Mouse (Mus musculus): ENCODE data around the gene Slc25a10. TPM values are rescaled to one million over a fixed set of nuclear protein-coding genes. Genes with fewer than 3 reads are reported as not detected.

The Slc25a10 gene
- total and polyA plus RNA-seq, 2 experiments: 121 to 445 TPM

DNA sequence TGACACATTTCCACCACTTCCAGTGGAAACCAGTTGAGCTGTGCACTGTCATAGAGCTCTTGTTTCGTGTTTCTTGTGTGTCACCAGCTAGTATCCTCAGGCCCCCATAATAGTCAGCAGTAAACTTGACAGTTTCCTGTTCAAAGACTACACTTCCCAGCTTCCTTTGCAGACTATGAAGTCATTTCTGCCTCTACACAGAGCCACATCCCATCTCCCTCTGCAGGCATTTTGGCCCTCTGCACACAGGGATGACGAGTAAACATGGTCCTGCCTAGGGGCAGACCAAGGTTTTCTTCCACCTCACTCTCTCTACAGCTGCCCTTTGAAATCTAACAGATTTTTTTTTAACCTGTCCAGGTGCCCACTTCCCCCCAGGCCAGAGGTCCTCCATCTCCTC lies 55.8 kb downstream of the Slc25a10 start:
- no peaks in the 10 kb centered on the region for H3K36me3 ChIP-seq (ENCODE audit: control insufficient read depth, insufficient read depth, low read length)
- H3K79me2 ChIP-seq (ENCODE audit: control insufficient read depth, insufficient read depth, low read length): no peaks in the 10 kb centered on the region; the same call in 1 of the 2 replicates
- H3K27ac ChIP-seq (replicated peaks; ENCODE audit: insufficient read depth, low read depth, low read length): no peak overlapping the region
- 38% methylated on average over 2 of the region's 2 CpGs for WGBS
- no peak overlapping the region for H3K4me3 ChIP-seq (ENCODE audit: insufficient read depth, low read depth, low read length)
- no peak overlapping the region for H3K9ac ChIP-seq (ENCODE audit: low read depth, low read length)
- no peak for DNase-seq (ENCODE audit: extremely low read depth, low read depth, low spot score)
- H3K27me3 ChIP-seq (ENCODE audit: control insufficient read depth, insufficient read depth, low read length): no peaks in the 10 kb centered on the region
- TF ChIP-seq CTCF (IDR thresholded peaks at IDR 0.05; ENCODE audit: low read depth, low read length): no peak; the same call in 1 of the 2 replicates
- TF ChIP-seq POLR2A (IDR thresholded peaks at IDR 0.05; ENCODE audit: extremely low read depth, insufficient read depth, low read length): no peak
- peaks cover 14% of the 10 kb centered on the region for H3K4me1 ChIP-seq (ENCODE audit: control insufficient read depth, insufficient read depth, low read length)

DNA sequence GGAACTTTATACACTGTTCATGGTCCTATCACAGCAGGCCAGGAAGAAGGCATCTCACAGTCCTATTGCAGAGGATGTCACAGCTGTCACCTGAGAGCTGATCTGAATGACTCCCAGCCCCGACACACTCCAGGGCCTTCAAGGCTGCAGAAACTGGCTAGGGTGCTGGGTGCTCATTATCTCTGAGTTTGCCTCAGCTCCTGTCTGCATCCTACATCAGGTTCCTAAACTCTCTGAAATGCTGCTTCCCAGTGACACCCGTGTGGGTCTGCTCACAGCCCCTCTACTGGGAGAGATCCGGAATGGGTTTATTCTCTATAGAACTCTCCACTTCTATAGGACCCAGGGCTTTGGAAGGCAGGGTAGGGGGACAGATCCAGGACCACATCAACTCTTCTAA lies 56.6 kb downstream of the Slc25a10 start:
- no peak overlapping the region for H3K4me3 ChIP-seq (ENCODE audit: insufficient read depth, low read depth, low read length)
- no peak overlapping the region; the same call in 1 of the 2 replicates for H3K9ac ChIP-seq (ENCODE audit: low read depth, low read length)
- H3K79me2 ChIP-seq (ENCODE audit: control insufficient read depth, insufficient read depth, low read length): no peaks in the 10 kb centered on the region; the same call in 1 of the 2 replicates
- peaks cover 14% of the 10 kb centered on the region for H3K4me1 ChIP-seq (ENCODE audit: control insufficient read depth, insufficient read depth, low read length)
- DNase-seq (ENCODE audit: extremely low read depth, low read depth, low spot score): no peak
- H3K27ac ChIP-seq (replicated peaks; ENCODE audit: insufficient read depth, low read depth, low read length): no peak overlapping the region; the same call in 1 of the 2 replicates
- no peaks in the 10 kb centered on the region for H3K27me3 ChIP-seq (ENCODE audit: control insufficient read depth, insufficient read depth, low read length)
- TF ChIP-seq POLR2A (IDR thresholded peaks at IDR 0.05; ENCODE audit: extremely low read depth, insufficient read depth, low read length): no peak
- no peak for TF ChIP-seq CTCF (IDR thresholded peaks at IDR 0.05; ENCODE audit: low read depth, low read length)
- WGBS: 66% methylated on average over 3 of the region's 3 CpGs
- H3K36me3 ChIP-seq (ENCODE audit: control insufficient read depth, insufficient read depth, low read length): no peaks in the 10 kb centered on the region

DNA sequence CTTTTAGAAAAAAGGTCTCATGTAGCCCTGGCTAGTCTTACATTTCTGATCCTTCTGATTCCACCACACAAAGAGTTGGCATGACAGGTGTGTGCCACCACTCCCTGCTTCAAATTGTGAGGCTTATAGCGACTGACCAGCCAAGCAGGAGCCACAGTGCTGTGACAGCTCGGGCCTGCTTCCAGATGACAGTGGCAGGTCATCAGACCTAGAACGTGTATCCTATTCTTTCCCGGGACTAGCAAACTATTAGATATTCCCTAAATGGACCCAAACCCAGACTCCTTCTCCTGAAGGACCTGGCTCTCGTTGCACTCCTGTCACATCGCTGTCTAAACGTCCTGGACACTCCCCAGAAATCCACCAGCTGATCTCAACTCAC lies 57.1 kb downstream of the Slc25a10 start:
- H3K36me3 ChIP-seq (ENCODE audit: control insufficient read depth, insufficient read depth, low read length): no peaks in the 10 kb centered on the region
- no peaks in the 10 kb centered on the region; the same call in 1 of the 2 replicates for H3K79me2 ChIP-seq (ENCODE audit: control insufficient read depth, insufficient read depth, low read length)
- H3K27me3 ChIP-seq (ENCODE audit: control insufficient read depth, insufficient read depth, low read length): no peaks in the 10 kb centered on the region
- peak overlapping the region; percentile 97 for H3K4me3 ChIP-seq (ENCODE audit: insufficient read depth, low read depth, low read length)
- TF ChIP-seq POLR2A (IDR thresholded peaks at IDR 0.05; ENCODE audit: extremely low read depth, insufficient read depth, low read length): no peak
- TF ChIP-seq CTCF (IDR thresholded peaks at IDR 0.05; ENCODE audit: low read depth, low read length): no peak
- H3K4me1 ChIP-seq (ENCODE audit: control insufficient read depth, insufficient read depth, low read length): peaks cover 14% of the 10 kb centered on the region
- peak overlapping the region; percentile 98 for H3K27ac ChIP-seq (replicated peaks; ENCODE audit: insufficient read depth, low read depth, low read length)
- under 1% methylated on average over 7 of the region's 7 CpGs for WGBS
- no peak for DNase-seq (ENCODE audit: extremely low read depth, low read depth, low spot score)
- peak overlapping the region; percentile 99 for H3K9ac ChIP-seq (ENCODE audit: low read depth, low read length)

Other genes with a start within 250 kb of the Slc25a10 start
- 68.0 and 123 TPM in 2 replicates for gene Actg1, start 143.3 kb upstream of the Slc25a10 start, total RNA-seq (2014; rRNA removed)
- 158 and 177 TPM in 2 replicates for gene Actg1, start 143.3 kb upstream of the Slc25a10 start, polyA plus RNA-seq (2012; rRNA removed)
- not detected in 2 replicates for gene Fscn2, start 130.3 kb upstream of the Slc25a10 start, total RNA-seq (2014; rRNA removed)
- gene Fscn2, start 130.3 kb upstream of the Slc25a10 start, polyA plus RNA-seq (2012; rRNA removed): not detected in 2 replicates
- 3.2 and 5.4 TPM in 2 replicates for gene Faap100, start 113.1 kb upstream of the Slc25a10 start, total RNA-seq (2014; rRNA removed)
- gene Faap100, start 113.1 kb upstream of the Slc25a10 start, polyA plus RNA-seq (2012; rRNA removed): 10.8 and 14.9 TPM in 2 replicates
- 24.6 and 37.9 TPM in 2 replicates for gene Nploc4, start 54.1 kb upstream of the Slc25a10 start, total RNA-seq (2014; rRNA removed)
- gene Nploc4, start 54.1 kb upstream of the Slc25a10 start, polyA plus RNA-seq (2012; rRNA removed): 51.5 and 58.9 TPM in 2 replicates
- not detected in 2 replicates for gene Tspan10, start 49.2 kb upstream of the Slc25a10 start, total RNA-seq (2014; rRNA removed)
- 0.05 TPM in 2 replicates for gene Tspan10, start 49.2 kb upstream of the Slc25a10 start, polyA plus RNA-seq (2012; rRNA removed)
- 0.46 and 0.81 TPM in 2 replicates for gene Pde6g, start 38.3 kb upstream of the Slc25a10 start, total RNA-seq (2014; rRNA removed)
- 0.98 and 1.8 TPM in 2 replicates for gene Pde6g, start 38.3 kb upstream of the Slc25a10 start, polyA plus RNA-seq (2012; rRNA removed)
- gene Oxld1, start 33.8 kb upstream of the Slc25a10 start, total RNA-seq (2014; rRNA removed): 20.7 and 28.9 TPM in 2 replicates
- gene Oxld1, start 33.8 kb upstream of the Slc25a10 start, polyA plus RNA-seq (2012; rRNA removed): 29.2 and 32.6 TPM in 2 replicates
- gene Ccdc137, start 33.7 kb upstream of the Slc25a10 start, total RNA-seq (2014; rRNA removed): 4.6 and 5.7 TPM in 2 replicates
- gene Ccdc137, start 33.7 kb upstream of the Slc25a10 start, polyA plus RNA-seq (2012; rRNA removed): 5.8 and 8.7 TPM in 2 replicates
- gene Arl16, start 24.2 kb upstream of the Slc25a10 start, total RNA-seq (2014; rRNA removed): 9.5 and 9.6 TPM in 2 replicates
- 12.2 and 14.8 TPM in 2 replicates for gene Arl16, start 24.2 kb upstream of the Slc25a10 start, polyA plus RNA-seq (2012; rRNA removed)
- gene Mrpl12, start 7.2 kb upstream of the Slc25a10 start, total RNA-seq (2014; rRNA removed): 43.6 and 46.6 TPM in 2 replicates
- gene Mrpl12, start 7.2 kb upstream of the Slc25a10 start, polyA plus RNA-seq (2012; rRNA removed): 221 and 232 TPM in 2 replicates
- gene Gcgr, start 38.9 kb downstream of the Slc25a10 start, total RNA-seq (2014; rRNA removed): 135 and 143 TPM in 2 replicates
- 542 and 561 TPM in 2 replicates for gene Gcgr, start 38.9 kb downstream of the Slc25a10 start, polyA plus RNA-seq (2012; rRNA removed)
- 11.7 and 13.6 TPM in 2 replicates for gene Mcrip1, start 57.9 kb downstream of the Slc25a10 start, total RNA-seq (2014; rRNA removed)
- gene Mcrip1, start 57.9 kb downstream of the Slc25a10 start, polyA plus RNA-seq (2012; rRNA removed): 36.8 and 44.4 TPM in 2 replicates
- gene Ppp1r27, start 59.3 kb downstream of the Slc25a10 start, total RNA-seq (2014; rRNA removed): 0.28 TPM in 1 of 2 replicates, not detected in the other
- not detected in 2 replicates for gene Ppp1r27, start 59.3 kb downstream of the Slc25a10 start, polyA plus RNA-seq (2012; rRNA removed)
- gene P4hb, start 81.4 kb downstream of the Slc25a10 start, total RNA-seq (2014; rRNA removed): 933 and 951 TPM in 2 replicates
- 683 and 737 TPM in 2 replicates for gene P4hb, start 81.4 kb downstream of the Slc25a10 start, polyA plus RNA-seq (2012; rRNA removed)
- gene Arhgdia, start 89.8 kb downstream of the Slc25a10 start, total RNA-seq (2014; rRNA removed): 14.9 and 22.3 TPM in 2 replicates
- 142 and 188 TPM in 2 replicates for gene Arhgdia, start 89.8 kb downstream of the Slc25a10 start, polyA plus RNA-seq (2012; rRNA removed)
- gene Alyref, start 106.5 kb downstream of the Slc25a10 start, total RNA-seq (2014; rRNA removed): 33.8 and 34.5 TPM in 2 replicates
- gene Alyref, start 106.5 kb downstream of the Slc25a10 start, polyA plus RNA-seq (2012; rRNA removed): 12.6 and 12.9 TPM in 2 replicates
- 8.9 and 12.8 TPM in 2 replicates for gene Anapc11, start 106.6 kb downstream of the Slc25a10 start, total RNA-seq (2014; rRNA removed)
- 57.0 and 59.4 TPM in 2 replicates for gene Anapc11, start 106.6 kb downstream of the Slc25a10 start, polyA plus RNA-seq (2012; rRNA removed)
- not detected in 2 replicates for gene Npb, start 116.6 kb downstream of the Slc25a10 start, total RNA-seq (2014; rRNA removed)
- gene Npb, start 116.6 kb downstream of the Slc25a10 start, polyA plus RNA-seq (2012; rRNA removed): 2.0 and 2.7 TPM in 2 replicates
- 494 and 540 TPM in 2 replicates for gene Pcyt2, start 126.1 kb downstream of the Slc25a10 start, total RNA-seq (2014; rRNA removed)
- 1,294 and 1,652 TPM in 2 replicates for gene Pcyt2, start 126.1 kb downstream of the Slc25a10 start, polyA plus RNA-seq (2012; rRNA removed)
- gene Sirt7, start 133.4 kb downstream of the Slc25a10 start, total RNA-seq (2014; rRNA removed): 31.1 and 36.3 TPM in 2 replicates
- gene Sirt7, start 133.4 kb downstream of the Slc25a10 start, polyA plus RNA-seq (2012; rRNA removed): 69.7 and 72.1 TPM in 2 replicates
- 41.9 and 44.2 TPM in 2 replicates for gene Mafg, start 141.8 kb downstream of the Slc25a10 start, total RNA-seq (2014; rRNA removed)
- 60.5 and 64.2 TPM in 2 replicates for gene Mafg, start 141.8 kb downstream of the Slc25a10 start, polyA plus RNA-seq (2012; rRNA removed)
- gene Pycr1, start 151.9 kb downstream of the Slc25a10 start, total RNA-seq (2014; rRNA removed): 0.47 and 2.6 TPM in 2 replicates
- 0.25 and 0.61 TPM in 2 replicates for gene Pycr1, start 151.9 kb downstream of the Slc25a10 start, polyA plus RNA-seq (2012; rRNA removed)
- not detected in 2 replicates for gene Myadml2, start 156.3 kb downstream of the Slc25a10 start, total RNA-seq (2014; rRNA removed)
- not detected in 2 replicates for gene Myadml2, start 156.3 kb downstream of the Slc25a10 start, polyA plus RNA-seq (2012; rRNA removed)
- 29.8 and 34.9 TPM in 2 replicates for gene Notum, start 169.3 kb downstream of the Slc25a10 start, total RNA-seq (2014; rRNA removed)
- gene Notum, start 169.3 kb downstream of the Slc25a10 start, polyA plus RNA-seq (2012; rRNA removed): 56.0 and 61.6 TPM in 2 replicates
- gene Aspscr1, start 181.1 kb downstream of the Slc25a10 start, total RNA-seq (2014; rRNA removed): 49.3 and 56.6 TPM in 2 replicates
- gene Aspscr1, start 181.1 kb downstream of the Slc25a10 start, polyA plus RNA-seq (2012; rRNA removed): 131 and 142 TPM in 2 replicates
- gene Cenpx, start 221.9 kb downstream of the Slc25a10 start, total RNA-seq (2014; rRNA removed): 20.3 and 20.5 TPM in 2 replicates
- 63.4 and 74.6 TPM in 2 replicates for gene Cenpx, start 221.9 kb downstream of the Slc25a10 start, polyA plus RNA-seq (2012; rRNA removed)
- 4.4 and 5.1 TPM in 2 replicates for gene Lrrc45, start 222.1 kb downstream of the Slc25a10 start, total RNA-seq (2014; rRNA removed)
- gene Lrrc45, start 222.1 kb downstream of the Slc25a10 start, polyA plus RNA-seq (2012; rRNA removed): 7.4 and 9.8 TPM in 2 replicates
- 0.20 and 0.55 TPM in 2 replicates for gene Rac3, start 229.6 kb downstream of the Slc25a10 start, total RNA-seq (2014; rRNA removed)
- 0.72 and 1.1 TPM in 2 replicates for gene Rac3, start 229.6 kb downstream of the Slc25a10 start, polyA plus RNA-seq (2012; rRNA removed)
- 215 and 230 TPM in 2 replicates for gene Dcxr, start 235.4 kb downstream of the Slc25a10 start, total RNA-seq (2014; rRNA removed)
- 512 and 554 TPM in 2 replicates for gene Dcxr, start 235.4 kb downstream of the Slc25a10 start, polyA plus RNA-seq (2012; rRNA removed)
- gene Cbr2, start 240.3 kb downstream of the Slc25a10 start, total RNA-seq (2014; rRNA removed): not detected in 2 replicates
- 0.28 and 0.86 TPM in 2 replicates for gene Cbr2, start 240.3 kb downstream of the Slc25a10 start, polyA plus RNA-seq (2012; rRNA removed)

Data from liver, adult 2 months (tissue).